Mouse (Mus musculus): ENCODE results near the gene Gm5796. TPM values are rescaled to one million over a fixed set of nuclear protein-coding genes. Genes with fewer than 3 reads are reported as not detected.
"Not testable (repeated sequence)": the region's sequence is repeated elsewhere in the genome, so short reads cannot be mapped to it uniquely, and the experiment has no call there.

Gm5796 gene
- polyA plus RNA-seq (2014; fragmentation: Nextera tagmentation; extraction: Ambion mirVana): 0.27 and 0.66 TPM in 2 replicates

DNA sequence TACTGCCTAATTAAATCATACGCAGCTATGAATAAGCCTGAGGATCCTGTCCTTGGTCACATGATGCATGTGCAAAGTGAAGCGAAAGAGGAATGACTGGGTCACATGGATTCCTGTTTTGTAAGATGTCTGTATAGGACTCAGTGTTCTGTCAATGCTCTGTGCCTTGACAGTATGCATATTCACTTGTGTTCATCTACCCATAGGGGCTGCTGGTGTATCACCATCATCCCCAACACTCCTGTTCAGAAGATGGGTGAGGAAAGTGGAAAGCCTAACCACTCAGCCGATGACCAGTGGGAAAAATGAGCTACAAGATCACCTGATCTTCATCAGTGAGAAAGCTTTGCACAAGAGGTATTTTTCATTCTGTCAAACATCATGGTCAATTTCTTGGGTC, at the start of gene Gm5796:
Gene Gm5796 (plus strand): TSS at position 301 of the 400 bp plus-strand sequence.
- not testable (repeated sequence) for H3K4me1 ChIP-seq (ENCODE audit: control insufficient read depth, insufficient read depth, low read length); H3K9me3 ChIP-seq (ENCODE audit: control insufficient read depth, low read length); ATAC-seq (ENCODE audit: low FRiP score); H3K36me3 ChIP-seq (ENCODE audit: control insufficient read depth, insufficient read depth, low read length); H3K27ac ChIP-seq (ENCODE audit: low read depth, low read length); H3K4me2 ChIP-seq; H3K9ac ChIP-seq (ENCODE audit: low read length); DNase-seq (ENCODE audit: low spot score, missing footprints); H3K4me3 ChIP-seq (ENCODE audit: low read depth, low read length); H3K27me3 ChIP-seq (ENCODE audit: control insufficient read depth, insufficient read depth, low read length)
- WGBS: 100% methylated on average over 1 of the region's 3 CpGs

- H3K27ac ChIP-seq (ENCODE audit: low read depth, low read length); DNase-seq (ENCODE audit: low spot score, missing footprints); H3K4me2 ChIP-seq; H3K4me1 ChIP-seq (ENCODE audit: control insufficient read depth, insufficient read depth, low read length); H3K9ac ChIP-seq (ENCODE audit: low read length); H3K4me3 ChIP-seq (ENCODE audit: low read depth, low read length); H3K27me3 ChIP-seq (ENCODE audit: control insufficient read depth, insufficient read depth, low read length); ATAC-seq (ENCODE audit: low FRiP score); H3K9me3 ChIP-seq (ENCODE audit: control insufficient read depth, low read length); H3K36me3 ChIP-seq (ENCODE audit: control insufficient read depth, insufficient read depth, low read length): not testable (repeated sequence)
- 75% methylated on average over 1 of the region's 3 CpGs for WGBS
Measured at GRCm38 (mm10) chr14:3998094-3998493, 25.6 kb upstream of the Gm5796 start, which contains the start of gene Gm3099. Gm3099 (plus strand) TSS chr14:3998394.

DNA sequence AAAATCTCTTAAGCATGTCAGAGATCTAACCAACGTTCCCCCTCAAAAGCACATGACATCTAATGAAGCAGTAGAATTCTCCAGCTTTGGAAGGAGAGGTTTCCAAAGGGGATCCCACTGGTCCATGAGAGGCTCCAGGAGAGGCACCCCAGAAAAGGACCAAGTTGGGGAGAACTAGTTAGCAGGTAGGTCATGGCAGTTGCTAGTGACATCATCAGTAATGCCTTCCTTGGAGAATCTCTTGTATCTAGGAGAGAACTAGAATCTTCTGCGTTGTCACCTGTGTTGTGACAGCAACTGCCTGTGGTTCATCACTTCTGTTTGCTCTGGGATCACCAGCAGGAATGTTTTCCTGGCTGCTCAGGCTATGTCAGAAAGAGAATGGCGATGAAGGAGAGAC, 60.1 kb downstream of the Gm5796 start, which contains the start of gene Gm3115:
Gene Gm3115 (plus strand): TSS at position 301 of the 400 bp plus-strand sequence.
- H3K4me3 ChIP-seq (ENCODE audit: low read depth, low read length); H3K36me3 ChIP-seq (ENCODE audit: control insufficient read depth, insufficient read depth, low read length); H3K27me3 ChIP-seq (ENCODE audit: control insufficient read depth, insufficient read depth, low read length); H3K9me3 ChIP-seq (ENCODE audit: control insufficient read depth, low read length); H3K4me1 ChIP-seq (ENCODE audit: control insufficient read depth, insufficient read depth, low read length); H3K27ac ChIP-seq (ENCODE audit: low read depth, low read length); H3K4me2 ChIP-seq; ATAC-seq (ENCODE audit: low FRiP score); H3K9ac ChIP-seq (ENCODE audit: low read length); DNase-seq (ENCODE audit: low spot score, missing footprints): not testable (repeated sequence)
- 65% methylated on average over 3 of the region's 3 CpGs for WGBS

Other genes with a start within 250 kb of the Gm5796 start
- 0.42 and 0.63 TPM in 2 replicates for gene Gm3002, start 213.9 kb upstream of the Gm5796 start, polyA plus RNA-seq (2014; fragmentation: Nextera tagmentation; extraction: Ambion mirVana)
- not detected in 2 replicates for gene Gm3033, start 177.7 kb upstream of the Gm5796 start, polyA plus RNA-seq (2014; fragmentation: Nextera tagmentation; extraction: Ambion mirVana)
- gene Gm2916, start 139.8 kb upstream of the Gm5796 start, polyA plus RNA-seq (2014; fragmentation: Nextera tagmentation; extraction: Ambion mirVana): not detected in 2 replicates
- gene Gm3029, start 92.2 kb upstream of the Gm5796 start, polyA plus RNA-seq (2014; fragmentation: Nextera tagmentation; extraction: Ambion mirVana): not detected in 2 replicates
- gene Gm3095, start 60.4 kb upstream of the Gm5796 start, polyA plus RNA-seq (2014; fragmentation: Nextera tagmentation; extraction: Ambion mirVana): 0.16 TPM in 1 of 2 replicates, not detected in the other
- gene Gm3099, start 25.5 kb upstream of the Gm5796 start, polyA plus RNA-seq (2014; fragmentation: Nextera tagmentation; extraction: Ambion mirVana): not detected in 2 replicates
- gene Gm3115, start 60.2 kb downstream of the Gm5796 start, polyA plus RNA-seq (2014; fragmentation: Nextera tagmentation; extraction: Ambion mirVana): not detected in 2 replicates
- gene Gm8108, start 86.6 kb downstream of the Gm5796 start, polyA plus RNA-seq (2014; fragmentation: Nextera tagmentation; extraction: Ambion mirVana): 0.42 and 1.3 TPM in 2 replicates
- gene Gm3127, start 141.1 kb downstream of the Gm5796 start, polyA plus RNA-seq (2014; fragmentation: Nextera tagmentation; extraction: Ambion mirVana): not detected in 2 replicates
- 1.1 and 1.4 TPM in 2 replicates for gene Gm2974, start 158.6 kb downstream of the Gm5796 start, polyA plus RNA-seq (2014; fragmentation: Nextera tagmentation; extraction: Ambion mirVana)
- gene Gm3138, start 225.7 kb downstream of the Gm5796 start, polyA plus RNA-seq (2014; fragmentation: Nextera tagmentation; extraction: Ambion mirVana): not detected in 2 replicates